Mouse (Mus musculus) ES-CJ7 (cell line): ENCODE data around the gene Pdzrn3.
A peak's percentile ranks its signal among the peaks of the same experiment; 100 is the strongest.

Experiments
- DNase-seq: peaks from one replicate; pipeline ENCODE4 v3.0.0; 2011; ENCODE audit warnings: low read depth, low spot score

Pdzrn3 gene

DNA sequence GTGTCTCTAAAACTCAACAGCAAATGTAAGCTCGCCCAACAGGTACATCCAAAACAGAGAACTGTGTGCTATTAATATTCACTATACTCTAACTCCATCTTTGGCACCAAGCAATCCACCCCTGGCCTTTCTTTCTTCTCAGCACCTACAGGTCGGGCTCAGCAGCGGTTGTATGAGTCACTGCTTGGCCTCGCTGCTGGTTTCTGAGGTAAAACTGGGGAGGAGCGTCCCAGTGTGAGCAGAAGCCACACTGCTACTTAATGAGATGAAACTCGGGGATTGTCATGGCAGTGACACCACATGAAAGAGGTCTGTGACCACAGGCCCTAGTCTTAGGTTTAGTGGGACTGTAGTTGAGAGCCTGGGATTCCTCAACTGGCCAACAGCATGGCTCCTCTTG, 120.3 kb downstream of the Pdzrn3 start:
- no peak for DNase-seq

DNA sequence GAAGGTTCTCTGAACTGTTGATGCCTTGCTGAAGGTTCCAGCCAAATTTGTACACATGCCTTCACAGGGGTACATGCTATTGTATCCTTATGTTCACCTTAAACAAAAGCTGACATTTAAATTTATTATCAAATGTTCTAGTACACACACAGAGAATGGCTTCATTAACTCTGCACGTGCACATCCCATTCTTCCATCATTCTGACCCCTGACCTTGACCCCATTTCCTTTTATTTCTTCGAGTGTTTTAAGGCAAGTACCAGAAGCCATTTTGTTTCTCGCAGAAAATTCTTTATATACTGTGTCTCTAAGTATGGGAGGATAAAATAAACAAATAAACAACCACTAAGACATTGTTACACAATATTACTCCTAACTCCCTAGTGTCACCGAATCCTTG, 123.0 kb downstream of the Pdzrn3 start:
- DNase-seq: no peak

DNA sequence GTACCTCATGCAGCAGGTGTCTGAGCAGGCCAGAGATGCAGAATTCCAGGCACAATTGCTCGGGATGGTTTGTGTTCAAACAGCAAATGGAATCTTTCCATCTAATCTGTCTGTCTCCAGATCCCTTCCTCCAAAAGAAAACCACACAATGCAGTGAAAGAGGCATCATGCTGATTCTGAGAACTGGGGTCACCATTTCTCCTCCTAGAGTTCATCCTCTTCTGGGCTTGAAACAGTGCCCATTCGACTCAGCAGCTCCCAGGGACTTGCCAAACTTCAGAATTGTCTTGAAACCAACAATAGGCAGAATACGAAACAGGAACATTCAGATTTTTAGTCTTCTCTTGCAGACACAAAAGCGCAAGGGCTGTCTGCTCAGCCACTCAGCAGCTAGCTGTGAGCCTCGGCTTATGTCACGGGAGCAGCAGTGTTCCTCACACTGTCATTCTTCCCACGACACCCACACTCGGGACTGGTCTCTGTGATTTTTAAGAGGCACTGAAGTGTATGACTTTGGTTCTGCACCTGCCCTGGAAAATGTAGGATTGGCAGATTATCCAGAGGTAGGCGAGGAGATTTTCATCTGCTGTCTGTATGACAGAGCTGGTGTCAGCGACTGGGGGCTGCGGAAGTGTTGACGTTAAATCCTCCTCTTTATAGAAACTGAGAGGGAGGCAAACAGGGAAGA, 125.6 kb downstream of the Pdzrn3 start:
- DNase-seq: no peak

DNA sequence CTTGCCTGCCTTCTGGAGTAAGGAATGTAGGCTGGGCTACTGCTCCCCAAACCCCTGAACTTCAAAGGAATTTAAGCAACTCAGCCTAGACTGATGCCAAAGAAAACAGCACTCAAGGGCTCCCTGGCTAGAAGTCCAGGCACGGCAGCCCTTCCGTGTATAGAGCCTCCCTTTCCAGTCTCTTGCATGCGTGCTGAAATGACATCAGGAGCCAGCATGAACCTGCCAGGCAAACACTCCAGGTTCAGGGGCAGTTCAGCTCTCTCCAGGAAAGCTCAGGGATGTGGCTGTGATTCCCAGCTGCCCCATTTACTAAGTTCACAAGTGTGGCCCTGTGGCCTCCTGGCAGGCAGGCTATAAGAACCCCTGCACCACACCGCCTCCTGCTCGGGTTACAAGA, 126.5 kb downstream of the Pdzrn3 start:
- no peak for DNase-seq

DNA sequence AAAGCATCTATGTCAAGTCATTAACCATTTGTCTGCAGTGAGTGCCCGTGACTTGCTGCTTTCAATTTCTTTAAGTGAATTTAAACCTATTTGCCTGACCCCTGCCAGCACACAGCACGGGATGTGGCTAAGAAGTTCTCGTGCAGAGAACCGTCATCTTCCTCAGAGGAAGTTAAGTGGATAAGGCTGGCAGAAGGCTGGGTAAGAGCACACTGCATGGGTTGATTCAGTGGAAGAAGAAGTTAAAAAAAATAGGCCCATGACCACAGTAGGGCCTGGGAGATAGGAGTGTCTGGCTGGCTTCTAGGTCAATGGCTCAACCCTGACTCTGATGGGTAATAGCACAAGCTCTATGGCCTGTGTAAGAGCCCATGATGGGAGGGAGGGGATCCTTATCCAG, 131.6 kb downstream of the Pdzrn3 start:
- DNase-seq: no peak

DNA sequence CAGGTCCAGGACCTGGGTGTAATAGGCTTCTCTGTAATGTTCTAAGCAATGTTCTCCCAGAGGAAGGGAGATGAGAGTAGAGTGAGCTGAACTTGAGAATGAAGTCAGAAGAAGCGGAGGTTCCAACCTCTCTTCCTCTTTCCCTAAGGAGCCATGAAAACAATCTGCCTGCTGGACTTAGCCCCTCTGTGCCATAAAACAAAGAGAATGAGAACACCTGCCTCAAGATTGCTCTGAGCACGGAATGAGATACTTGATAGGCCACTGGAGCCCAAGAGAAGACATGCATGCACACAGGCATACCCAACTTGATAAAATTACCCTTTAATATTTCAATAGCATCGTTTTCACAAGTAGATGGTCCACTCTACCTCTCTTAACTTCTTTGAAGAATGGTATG, 133.3 kb downstream of the Pdzrn3 start:
- no peak for DNase-seq

DNA sequence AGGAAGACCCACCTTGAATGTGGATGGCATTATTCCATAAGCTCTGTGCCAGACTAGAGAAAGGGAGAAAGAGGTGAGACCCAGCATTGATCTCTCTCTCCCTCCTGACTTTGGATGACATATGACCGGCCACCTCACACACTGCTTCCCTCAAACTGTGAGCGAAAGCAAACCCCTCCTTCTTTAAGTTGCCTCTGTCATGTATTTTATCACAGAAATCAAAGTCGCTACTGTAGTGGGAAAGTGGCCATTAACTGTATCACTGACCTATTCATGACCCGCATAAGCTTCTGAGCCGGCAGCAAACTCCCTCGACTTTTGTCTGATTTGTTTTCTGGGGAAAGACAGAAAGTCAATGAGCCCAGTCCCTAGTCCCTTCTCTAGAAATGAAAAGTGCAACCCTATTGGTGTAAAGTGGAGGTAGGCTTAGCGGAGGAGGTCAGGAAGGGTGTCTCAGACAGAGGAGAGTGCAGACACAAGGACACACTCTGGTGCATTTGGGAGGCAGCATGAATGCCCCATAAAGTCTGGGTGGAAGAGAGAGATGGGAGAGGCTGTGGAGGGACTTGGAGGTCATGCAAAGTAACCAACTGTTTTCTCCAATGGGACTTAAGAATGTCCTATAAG, 134.4 kb downstream of the Pdzrn3 start:
- DNase-seq: no peak

DNA sequence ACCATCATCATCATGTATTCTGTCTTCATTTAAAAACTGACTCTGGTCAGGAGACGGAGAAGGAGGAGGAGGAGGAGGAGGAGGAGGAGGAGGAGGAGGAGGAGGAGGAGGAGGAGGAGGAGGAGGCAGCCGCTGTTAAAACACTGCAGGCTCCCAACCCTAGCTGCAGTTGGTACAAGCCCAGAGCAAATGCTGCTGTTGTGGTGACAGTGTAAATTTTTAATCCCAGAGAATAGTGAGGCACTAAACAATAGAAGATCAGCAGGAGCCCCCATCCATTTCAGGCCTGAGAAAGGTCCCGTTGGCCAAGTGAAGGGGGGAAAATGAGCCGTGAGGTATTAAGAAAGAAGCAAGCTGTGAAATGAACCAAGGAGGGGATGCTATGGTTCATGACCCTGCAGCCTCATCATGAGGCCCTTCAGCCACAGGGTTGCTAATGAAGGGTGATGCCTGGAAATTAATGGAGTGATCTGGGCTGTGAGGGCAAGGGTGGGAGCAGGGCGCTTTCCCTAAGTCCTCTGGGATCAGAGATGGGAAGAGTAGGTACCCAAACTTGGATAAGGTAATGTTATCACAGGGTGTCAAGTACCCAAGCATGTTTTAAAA, 141.0 kb downstream of the Pdzrn3 start:
- no peak for DNase-seq

DNA sequence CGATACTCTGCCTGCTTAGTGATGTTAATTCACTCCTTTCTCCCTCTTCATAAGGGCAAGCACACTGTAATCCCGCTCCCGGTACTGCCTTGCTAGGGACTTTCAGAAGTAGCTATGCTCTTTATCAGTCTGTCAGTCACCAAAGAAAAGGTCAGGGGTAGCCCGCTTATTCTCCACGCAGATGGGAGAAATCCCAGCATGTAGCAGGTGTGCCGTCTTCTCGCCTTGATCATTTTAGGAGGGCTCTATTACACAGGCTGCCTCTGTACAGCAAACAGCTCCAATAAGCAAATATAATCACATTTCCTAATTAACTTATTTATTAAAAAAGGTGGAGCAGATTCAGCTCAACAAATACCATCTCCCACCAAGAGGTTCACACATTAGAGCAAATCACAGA, 141.5 kb downstream of the Pdzrn3 start:
- no peak for DNase-seq

DNA sequence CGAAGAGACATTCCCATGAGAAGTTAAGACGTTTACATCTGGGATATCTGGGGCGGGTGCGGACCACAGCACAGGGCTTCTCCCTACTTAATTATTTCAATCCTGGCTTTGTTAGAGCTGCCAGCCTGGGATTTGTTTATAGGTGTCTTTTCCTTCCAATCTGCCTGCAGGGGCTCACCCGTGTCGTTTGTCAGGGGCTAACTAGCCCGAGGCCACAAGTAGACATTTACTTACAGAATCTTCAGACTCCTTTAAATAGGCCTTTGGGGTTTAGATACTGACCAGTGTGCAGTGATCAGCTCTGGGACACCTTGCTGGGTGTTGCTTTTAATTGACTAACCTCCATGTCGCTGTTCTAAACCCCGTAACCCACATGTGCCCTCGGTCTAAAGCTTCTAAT, 143.3 kb downstream of the Pdzrn3 start:
- no peak for DNase-seq

DNA sequence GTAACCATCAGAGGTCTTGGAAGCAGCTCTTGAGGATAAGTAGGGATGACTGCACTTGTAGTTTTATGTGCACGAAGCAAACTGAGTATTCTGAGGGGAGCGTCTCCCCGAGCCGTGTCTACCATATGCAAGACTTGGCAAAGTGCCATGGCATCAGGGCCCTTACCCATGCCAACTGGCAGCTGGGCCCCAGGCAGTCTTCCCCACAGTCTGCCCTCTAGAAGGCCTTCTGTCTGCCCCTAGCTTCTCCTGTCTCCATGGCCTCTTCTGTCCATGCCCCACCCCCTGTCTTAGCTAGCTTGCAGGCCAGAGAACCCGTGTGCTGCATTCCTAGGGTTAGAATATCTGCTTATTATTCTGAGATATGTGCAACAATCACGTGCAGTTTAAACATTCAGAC, 144.0 kb downstream of the Pdzrn3 start:
- DNase-seq: no peak

DNA sequence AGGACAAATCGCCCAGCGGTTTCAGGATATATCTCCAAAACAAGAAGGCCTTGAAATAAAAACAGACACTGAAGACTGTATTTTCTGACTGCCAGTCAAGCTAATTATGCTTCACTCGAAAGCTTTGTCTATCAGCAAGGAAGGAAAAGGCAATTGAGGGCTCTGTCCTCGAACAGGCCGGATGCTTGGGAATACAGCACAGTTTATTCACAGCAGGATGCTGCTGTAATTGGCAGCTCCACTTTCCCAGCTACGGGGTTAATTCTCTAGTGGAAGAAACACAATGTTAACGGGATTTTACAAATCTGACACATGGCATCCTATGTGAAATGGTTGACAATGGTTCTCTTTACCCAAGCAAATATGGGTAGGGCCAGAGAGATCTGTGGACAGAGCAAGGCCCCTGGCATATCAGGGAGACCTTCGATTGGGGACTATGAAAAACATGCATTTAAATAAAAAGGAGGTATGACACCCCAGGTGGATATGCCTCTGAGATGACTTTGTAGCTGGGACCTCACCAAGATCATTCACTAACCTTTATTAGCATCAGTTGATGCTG, 150.3 kb downstream of the Pdzrn3 start:
- DNase-seq: no peak

DNA sequence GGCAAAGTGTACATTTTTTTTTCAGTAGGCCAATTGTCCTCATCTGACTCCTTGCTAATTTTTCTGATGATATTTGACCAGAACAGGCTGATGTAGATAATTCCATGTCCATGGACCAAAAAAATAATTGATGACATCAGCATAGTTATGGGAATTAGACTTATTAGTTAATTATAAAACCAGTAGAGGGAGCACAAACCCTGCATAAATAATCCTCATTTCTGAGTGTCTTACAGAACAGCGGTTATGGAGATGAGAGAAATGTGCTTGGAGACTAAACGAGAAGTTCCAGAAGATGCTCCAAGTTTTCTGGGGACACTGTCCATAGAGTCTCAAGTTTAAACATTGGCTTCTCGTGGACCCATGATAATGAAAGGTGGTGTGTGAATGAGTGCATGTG, 157.4 kb downstream of the Pdzrn3 start:
- DNase-seq: no peak

DNA sequence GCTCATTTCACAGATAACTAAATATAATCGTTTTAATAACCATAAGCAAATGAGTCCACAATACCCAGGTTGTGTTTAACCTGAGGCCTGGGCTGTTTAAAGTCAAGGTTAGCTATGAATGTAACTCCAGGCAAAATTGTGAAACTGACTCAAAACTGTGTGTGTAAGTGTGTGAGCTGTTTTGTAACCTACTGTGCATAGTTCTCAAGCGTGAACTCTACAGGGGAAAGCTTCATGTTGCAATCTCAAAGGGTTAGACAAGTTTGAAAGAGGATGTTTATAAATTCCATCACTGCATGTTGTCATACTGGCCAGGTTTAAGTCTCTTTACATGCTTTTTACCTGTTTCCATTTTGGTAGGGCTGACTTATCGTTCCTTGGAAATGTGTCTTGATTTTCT, 158.7 kb downstream of the Pdzrn3 start:
- DNase-seq: no peak

DNA sequence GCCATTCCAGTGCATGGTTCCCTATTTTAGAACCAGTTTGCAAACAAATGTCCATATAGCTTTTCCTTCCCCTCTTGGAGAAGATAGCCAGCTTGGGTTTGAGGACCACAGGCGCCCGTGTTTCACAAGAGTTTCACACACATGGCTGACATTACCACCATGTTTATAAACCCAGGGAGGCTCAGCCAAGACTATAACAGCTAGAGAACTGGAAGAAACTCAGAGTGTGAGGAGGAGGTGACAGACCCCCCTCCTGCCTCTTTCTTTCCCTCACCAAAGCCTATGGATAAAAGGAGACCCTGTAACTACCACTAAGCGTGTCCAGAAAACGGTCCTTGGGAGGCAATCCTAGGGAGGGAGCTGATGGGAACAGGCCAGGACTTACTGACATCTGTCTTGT, 159.5 kb downstream of the Pdzrn3 start:
- DNase-seq: no peak

DNA sequence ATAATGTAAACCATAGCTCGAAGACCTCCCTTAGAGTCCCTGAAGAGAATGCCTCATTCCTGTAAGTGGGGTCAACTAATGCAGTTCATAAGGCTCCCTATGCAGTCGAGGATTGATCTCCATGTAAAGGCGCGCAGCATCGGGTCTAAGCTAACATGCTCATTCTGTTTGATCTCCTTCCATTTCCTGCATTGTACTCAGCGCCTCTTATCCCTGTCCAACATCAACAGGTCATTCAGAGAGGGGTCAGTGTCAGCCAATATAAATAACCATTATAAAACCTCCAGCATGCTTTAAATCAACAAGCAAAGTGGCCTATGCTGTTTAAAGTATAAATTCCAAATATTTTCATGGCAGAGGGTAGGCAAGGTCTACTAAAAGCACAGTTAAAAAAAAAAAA, 159.9 kb downstream of the Pdzrn3 start:
- no peak for DNase-seq

DNA sequence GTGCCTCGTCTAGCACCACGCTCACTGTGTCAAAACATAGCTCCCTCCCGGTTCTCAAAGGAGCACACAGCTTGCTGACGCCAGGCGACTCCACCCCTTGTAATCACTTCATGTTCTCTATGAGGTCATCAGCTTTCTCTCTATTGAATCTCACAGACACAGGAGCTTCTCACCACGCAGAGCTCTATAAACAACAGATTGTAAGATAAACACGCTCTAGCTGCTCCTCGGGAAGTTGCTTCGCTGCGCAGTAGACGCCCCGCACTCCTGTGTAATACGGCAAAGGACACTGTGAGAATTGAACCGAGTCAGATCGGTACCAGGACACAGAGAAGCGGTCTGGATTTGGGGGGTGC, 162.3 kb downstream of the Pdzrn3 start:
- no peak for DNase-seq

DNA sequence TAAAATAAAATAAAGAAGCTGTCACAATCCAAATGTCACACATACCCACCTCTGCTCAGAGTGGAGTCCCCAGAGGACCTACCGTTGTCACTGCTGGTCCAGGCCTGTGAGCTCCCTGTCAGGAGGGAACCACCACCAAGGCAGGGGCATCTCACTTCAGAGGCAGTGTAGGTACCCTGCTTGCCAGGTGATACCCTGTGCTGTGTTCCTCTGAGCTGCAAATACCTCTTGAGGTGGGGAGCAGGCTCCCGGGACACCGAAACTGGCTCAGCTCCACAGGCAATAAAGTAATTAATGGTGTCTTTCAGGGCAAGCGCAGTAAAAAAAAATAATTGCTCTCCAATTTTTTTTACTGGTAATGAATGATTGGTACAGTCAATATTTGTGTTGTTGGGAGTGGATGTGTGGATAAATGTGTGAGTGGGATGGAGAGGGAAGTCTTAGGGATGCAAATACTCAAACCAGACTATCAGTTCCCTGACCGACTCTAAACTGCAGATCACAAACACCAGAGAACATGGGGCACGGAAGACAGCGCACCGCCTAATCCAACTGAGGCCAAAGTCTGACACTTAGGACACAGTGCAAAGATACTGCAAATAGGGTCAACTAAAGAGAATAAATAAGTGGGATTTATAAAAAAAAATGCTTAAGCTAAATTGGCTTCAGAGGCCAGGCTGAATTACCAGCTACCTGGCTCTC, 162.8 kb downstream of the Pdzrn3 start:
- no peak for DNase-seq

DNA sequence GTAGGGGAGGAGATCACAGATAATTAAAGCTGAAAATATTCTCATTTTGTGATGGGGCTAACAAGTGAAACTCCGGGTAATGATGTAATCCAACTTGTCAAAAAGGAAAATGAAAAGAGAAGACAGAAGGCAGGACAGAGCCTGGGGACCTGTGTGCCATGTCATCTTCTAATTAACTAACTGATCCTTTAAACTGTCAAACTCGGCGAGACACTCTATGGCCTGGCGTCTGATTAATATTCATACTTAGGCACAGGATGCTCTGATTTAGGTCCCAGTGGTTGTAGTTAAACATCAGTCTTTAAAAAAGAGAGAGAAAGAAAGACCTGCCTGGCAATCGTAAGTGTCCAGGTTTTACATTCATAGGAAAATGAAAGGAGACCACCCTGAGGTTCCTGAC, 164.6 kb downstream of the Pdzrn3 start:
- DNase-seq: no peak

DNA sequence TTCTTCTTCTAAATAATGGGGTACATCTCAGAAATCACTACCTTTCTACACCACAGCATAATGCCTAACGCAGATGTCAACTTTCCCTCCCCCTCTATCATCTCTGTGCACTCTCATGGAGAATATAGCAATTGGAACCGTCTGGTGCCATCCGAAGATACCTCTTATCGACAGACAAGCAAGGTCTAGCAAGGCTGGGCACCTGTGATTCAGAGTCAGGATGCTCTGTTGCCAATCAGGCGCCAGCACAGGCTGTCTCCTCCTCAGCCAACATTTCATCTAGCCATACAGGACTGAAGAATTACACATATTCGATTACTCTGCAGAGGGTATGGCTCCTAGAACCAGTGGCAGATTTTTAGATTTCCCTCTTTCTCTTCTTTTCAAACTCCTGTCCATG, 165.6 kb downstream of the Pdzrn3 start:
- no peak for DNase-seq

DNA sequence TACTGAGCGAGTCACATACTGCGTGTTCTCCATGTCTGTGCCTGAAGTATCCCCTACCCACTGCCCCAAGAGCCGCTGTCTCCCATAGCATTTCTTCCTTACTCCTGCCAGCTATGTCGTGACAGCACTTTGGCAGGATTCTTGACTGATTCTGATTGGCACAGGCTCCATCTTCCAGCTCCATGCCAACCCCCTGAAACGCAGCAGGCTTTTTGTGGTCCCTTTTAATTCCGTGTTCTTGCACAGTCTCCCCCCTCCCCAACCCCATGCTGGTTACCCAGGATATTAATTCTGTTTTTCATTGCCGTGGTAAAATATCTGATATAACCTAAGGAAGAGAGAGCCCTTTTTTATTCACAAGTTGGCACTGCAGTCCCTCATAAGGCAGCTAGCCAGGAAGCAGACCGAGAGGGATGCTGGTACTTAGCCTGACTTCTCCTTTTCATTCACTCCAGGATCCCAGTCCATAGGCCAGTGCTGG, 166.3 kb downstream of the Pdzrn3 start:
- DNase-seq: no peak

DNA sequence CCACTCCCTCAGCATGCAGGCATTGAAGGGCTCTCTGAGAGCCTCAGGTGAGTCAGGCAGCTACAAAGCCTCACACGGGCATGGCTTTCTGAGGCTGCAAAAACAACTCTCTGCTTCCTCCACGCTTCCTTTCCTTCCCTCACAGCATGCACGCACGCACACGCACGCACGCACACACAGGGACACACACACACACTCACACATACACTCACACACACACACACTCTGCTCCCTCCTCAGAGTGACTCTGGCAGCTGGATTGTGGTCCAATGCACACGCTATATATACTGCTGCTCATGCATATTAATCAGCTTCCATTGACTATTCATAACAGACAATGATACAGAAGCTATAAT, 178.8 kb downstream of the Pdzrn3 start:
- DNase-seq: peak; percentile 6
